Mouse (Mus musculus) forebrain, embryonic 13.5 days (tissue): Measurements from ENCODE around the gene Myl3. TPM values are rescaled to one million over a fixed set of nuclear protein-coding genes. Genes with fewer than 3 reads are reported as not detected.

Experiments used
- ATAC-seq: fragments of 200-750 bp; cut with Nextera tagmentation; 2 replicates; pipeline ENCODE4 v1.8.0; 2017
- H3K27ac ChIP-seq: fragments of 300-500 bp; sonication (generic); 2 replicates; pipeline ENCODE4 v1.5.1; 2015; ENCODE audit warnings: inconsistent platforms, mild to moderate bottlenecking, moderate library complexity
- H3K27me3 ChIP-seq: fragments of 300-500 bp; sonication (generic); 2 replicates; pipeline ENCODE4 v1.6.1; 2015; ENCODE audit warnings: mild to moderate bottlenecking, inconsistent platforms
- H3K36me3 ChIP-seq: fragments of 300-500 bp; sonication (generic); 2 replicates; pipeline ENCODE4 v1.6.1; 2015; ENCODE audit warnings: mild to moderate bottlenecking, inconsistent platforms; ENCODE audit not compliant: poor library complexity, severe bottlenecking
- H3K4me1 ChIP-seq: fragments of 300-500 bp; sonication (generic); 2 replicates; pipeline ENCODE4 v1.6.1; 2015; ENCODE audit warnings: inconsistent platforms
- H3K4me2 ChIP-seq: fragments of 300-500 bp; sonication (generic); 2 replicates; pipeline ENCODE4 v1.6.1; 2015; ENCODE audit warnings: inconsistent platforms, mild to moderate bottlenecking, moderate library complexity
- H3K4me3 ChIP-seq: fragments of 300-500 bp; sonication (generic); 2 replicates; pipeline ENCODE4 v1.5.1; 2015; ENCODE audit warnings: mild to moderate bottlenecking, inconsistent platforms
- H3K9ac ChIP-seq: fragments of 300-500 bp; sonication (generic); 2 replicates; pipeline ENCODE4 v1.6.1; 2015; ENCODE audit warnings: mild to moderate bottlenecking, inconsistent platforms
- H3K9me3 ChIP-seq: fragments of 300-500 bp; sonication (generic); replicated peaks from 2 replicates; pipeline ENCODE4 v1.6.1; 2016; ENCODE audit warnings: inconsistent platforms
- WGBS: fragments of 180-500 bp; shearing (Covaris S2); methylation state at CpG from one replicate; pipeline ENCODE4 v1.1.7; 2015; 5-methylcytosine and 5-hydroxymethylcytosine counted together
- polyA plus RNA-seq: library from polyadenylated mRNA; unstranded; fragments of >200 nt; fragmentation: Nextera tagmentation; extraction: Ambion mirVana; gene quantifications from 2 replicates; pipeline ENCODE4 v1.2.1, GENCODE M21; 2015

Myl3 gene
- polyA plus RNA-seq, 1 experiment from 2014 or later, result 0.40 TPM

- Histone ChIP-seq H3K4me3 (no peak overlapping the region), H3K4me1 (no peaks in the 10 kb centered on the region), H3K9me3 (no peaks in the 10 kb centered on the region), H3K27ac (no peak overlapping the region), H3K4me2 (no peak overlapping the region), H3K9ac (no peak overlapping the region), H3K27me3 (peaks cover 15% of the 10 kb centered on the region), H3K36me3 (no peaks in the 10 kb centered on the region)
- 60% methylated on average over 13 of the region's 14 CpGs for WGBS
- ATAC-seq, result no peak
Observed at GRCm38 (mm10) chr9:110750404-110751187, 8.9 kb downstream of the Myl3 start.

- Histone ChIP-seq H3K36me3 (no peaks in the 10 kb centered on the region), H3K4me2 (no peak overlapping the region), H3K27me3 (peaks cover 7% of the 10 kb centered on the region), H3K9ac (no peak overlapping the region), H3K27ac (no peak overlapping the region), H3K4me1 (no peaks in the 10 kb centered on the region), H3K9me3 (no peaks in the 10 kb centered on the region), H3K4me3 (no peak overlapping the region)
- 83% methylated on average over 5 of the region's 5 CpGs for WGBS
- no peak for ATAC-seq
Observed at GRCm38 (mm10) chr9:110751412-110751811, 9.8 kb downstream of the Myl3 start.

GRCm38 (mm10) chr9:110752917-110753435 lies 11.3 kb downstream of the Myl3 start:
- Histone ChIP-seq H3K27me3 (peaks cover 4% of the 10 kb centered on the region; the same call in 1 of the 2 replicates), H3K4me3 (no peak overlapping the region), H3K36me3 (no peaks in the 10 kb centered on the region), H3K4me1 (no peaks in the 10 kb centered on the region), H3K9ac (no peak overlapping the region), H3K9me3 (no peaks in the 10 kb centered on the region), H3K27ac (no peak overlapping the region), H3K4me2 (no peak overlapping the region)
- 74% methylated on average over 4 of the region's 4 CpGs for WGBS
- ATAC-seq, result no peak

GRCm38 (mm10) chr9:110753773-110754172 lies 12.1 kb downstream of the Myl3 start:
- Histone ChIP-seq H3K9me3 (no peaks in the 10 kb centered on the region), H3K4me2 (no peak overlapping the region), H3K4me1 (no peaks in the 10 kb centered on the region), H3K27me3 (peaks cover under 1% of the 10 kb centered on the region; the same call in 1 of the 2 replicates), H3K9ac (no peak overlapping the region), H3K36me3 (no peaks in the 10 kb centered on the region), H3K27ac (no peak overlapping the region), H3K4me3 (no peak overlapping the region)
- no peak for ATAC-seq
- WGBS, result 85% methylated on average over 4 of the region's 4 CpGs

GRCm38 (mm10) chr9:110757816-110758215 lies 16.2 kb downstream of the Myl3 start:
- Histone ChIP-seq H3K9me3 (no peaks in the 10 kb centered on the region), H3K27ac (no peak overlapping the region), H3K4me2 (no peak overlapping the region), H3K27me3 (no peaks in the 10 kb centered on the region), H3K36me3 (no peaks in the 10 kb centered on the region), H3K4me3 (no peak overlapping the region), H3K9ac (no peak overlapping the region), H3K4me1 (no peaks in the 10 kb centered on the region)
- ATAC-seq, result no peak
- 88% methylated on average over 5 of the region's 5 CpGs for WGBS

- H3K9ac ChIP-seq, result no peak overlapping the region
- no peaks in the 10 kb centered on the region for H3K27me3 ChIP-seq
- 75% methylated on average over 8 of the region's 8 CpGs for WGBS
- H3K27ac ChIP-seq, result no peak overlapping the region
- H3K9me3 ChIP-seq, result no peaks in the 10 kb centered on the region
- no peak overlapping the region for H3K4me2 ChIP-seq
- no peaks in the 10 kb centered on the region for H3K36me3 ChIP-seq
- H3K4me1 ChIP-seq, result no peaks in the 10 kb centered on the region
- no peak for ATAC-seq
- H3K4me3 ChIP-seq, result no peak overlapping the region
Observed at GRCm38 (mm10) chr9:110758605-110759004, 16.9 kb downstream of the Myl3 start.

GRCm38 (mm10) chr9:110759265-110759664 lies 17.6 kb downstream of the Myl3 start:
- H3K9ac ChIP-seq, result no peak overlapping the region
- 66% methylated on average over 2 of the region's 2 CpGs for WGBS

GRCm38 (mm10) chr9:110760886-110761285 lies 19.2 kb downstream of the Myl3 start:
- 83% methylated on average over 8 of the region's 8 CpGs for WGBS
- Histone ChIP-seq H3K4me3 (no peak overlapping the region), H3K9ac (no peak overlapping the region), H3K36me3 (no peaks in the 10 kb centered on the region), H3K27ac (no peak overlapping the region), H3K9me3 (no peaks in the 10 kb centered on the region), H3K27me3 (no peaks in the 10 kb centered on the region), H3K4me1 (no peaks in the 10 kb centered on the region), H3K4me2 (no peak overlapping the region)
- ATAC-seq, result no peak

More at GRCm38 (mm10) chr9:110759265-110759664, 17.6 kb downstream of the Myl3 start:
- no peak overlapping the region for H3K4me2 ChIP-seq
- H3K27me3 ChIP-seq, result no peaks in the 10 kb centered on the region
- no peak for ATAC-seq
- no peaks in the 10 kb centered on the region for H3K9me3 ChIP-seq
- no peaks in the 10 kb centered on the region for H3K36me3 ChIP-seq
- H3K4me3 ChIP-seq, result no peak overlapping the region
- H3K4me1 ChIP-seq, result no peaks in the 10 kb centered on the region
- H3K27ac ChIP-seq, result no peak overlapping the region

GRCm38 (mm10) chr9:110762763-110763162 lies 21.1 kb downstream of the Myl3 start:
- Histone ChIP-seq H3K27me3 (no peaks in the 10 kb centered on the region), H3K36me3 (no peaks in the 10 kb centered on the region), H3K9ac (no peak overlapping the region), H3K9me3 (no peaks in the 10 kb centered on the region), H3K27ac (no peak overlapping the region), H3K4me3 (no peak overlapping the region), H3K4me1 (no peaks in the 10 kb centered on the region), H3K4me2 (no peak overlapping the region)
- 73% methylated on average over 10 of the region's 10 CpGs for WGBS
- ATAC-seq, result no peak

- Histone ChIP-seq H3K27ac (no peak overlapping the region), H3K9ac (no peak overlapping the region), H3K4me1 (no peaks in the 10 kb centered on the region), H3K27me3 (no peaks in the 10 kb centered on the region), H3K9me3 (no peaks in the 10 kb centered on the region), H3K4me2 (no peak overlapping the region), H3K4me3 (no peak overlapping the region), H3K36me3 (no peaks in the 10 kb centered on the region)
- 53% methylated on average over 2 of the region's 2 CpGs for WGBS
- ATAC-seq, result no peak
Observed at GRCm38 (mm10) chr9:110763405-110763804, 21.7 kb downstream of the Myl3 start.

GRCm38 (mm10) chr9:110772336-110772735 lies 30.7 kb downstream of the Myl3 start:
- Histone ChIP-seq H3K9ac (no peak overlapping the region), H3K4me2 (no peak overlapping the region), H3K27me3 (no peaks in the 10 kb centered on the region), H3K27ac (no peak overlapping the region), H3K9me3 (no peaks in the 10 kb centered on the region), H3K4me1 (no peaks in the 10 kb centered on the region), H3K4me3 (no peak overlapping the region), H3K36me3 (no peaks in the 10 kb centered on the region)
- WGBS, result 93% methylated on average over 10 of the region's 10 CpGs
- no peak for ATAC-seq

- H3K4me3 ChIP-seq, result no peak overlapping the region
- no peaks in the 10 kb centered on the region for H3K4me1 ChIP-seq
- no peak overlapping the region for H3K27ac ChIP-seq
- no peaks in the 10 kb centered on the region for H3K36me3 ChIP-seq
- H3K27me3 ChIP-seq, result 0 out of 2 replicates have a peak, but pooled peaks cover 2% of the 10 kb centered on the region
- no peak overlapping the region for H3K9ac ChIP-seq
- H3K9me3 ChIP-seq, result no peaks in the 10 kb centered on the region
- H3K4me2 ChIP-seq, result no peak overlapping the region
- 80% methylated on average over 15 of the region's 15 CpGs for WGBS
- no peak for ATAC-seq
Observed at GRCm38 (mm10) chr9:110774403-110775268, 33.0 kb downstream of the Myl3 start.
